Mouse (Mus musculus): ENCODE measurements around the gene Gm960. TPM values are rescaled to one million over a fixed set of nuclear protein-coding genes. Genes with fewer than 3 reads are reported as not detected.
A peak's percentile ranks its signal among the peaks of the same experiment; 100 is the strongest.

Gene Gm960
- total RNA-seq, 2 experiments from 2014 or later = not detected

DNA sequence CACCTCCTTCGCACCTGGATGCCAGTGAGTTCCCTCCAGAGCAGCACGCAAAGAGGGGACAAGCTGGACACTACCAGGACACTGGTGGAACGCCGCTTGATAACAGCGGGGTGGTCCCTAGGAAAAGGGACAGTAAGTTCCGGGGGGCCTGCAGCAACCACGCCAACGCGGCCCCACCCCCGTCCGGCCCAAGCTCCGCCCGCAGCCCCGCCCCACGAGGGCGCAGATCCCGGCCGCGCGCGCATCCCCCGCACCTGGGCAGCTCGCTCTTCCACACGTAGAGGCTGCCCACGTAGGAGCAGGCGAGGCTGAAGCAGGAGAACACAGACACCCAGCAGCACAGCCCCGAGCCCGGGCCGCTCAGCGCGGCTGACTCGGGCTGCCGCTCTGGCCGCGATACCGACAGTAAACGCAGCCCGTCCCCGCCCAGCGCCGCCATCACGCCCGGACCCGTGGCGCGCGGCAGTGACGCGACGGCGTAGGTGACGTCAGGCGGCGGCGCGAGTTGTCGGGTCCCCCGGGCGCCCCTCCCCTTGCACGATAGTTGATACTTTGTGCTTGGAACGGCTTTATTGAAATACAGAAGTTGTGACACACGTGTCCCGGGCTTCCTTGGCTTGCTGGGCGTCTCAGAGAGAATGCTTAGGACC is 73.2 kb downstream of the Gm960 start, which contains the start of gene Rce1:
TSS of gene Rce1 (minus strand) at position 463 of the 650 bp plus-strand sequence.
- intact Hi-C loops (cut with DNase I) = loop anchor here (5.0 kb wide), 4 partner anchors 128 to 337 kb away; partner anchors contain the start of genes 2010003K11Rik, Bbs1, Ccdc87 and Ccs
- DNase-seq = peak; percentile 94 to 95

- no peak for DNase-seq
- intact Hi-C loops (cut with DNase I) = loop anchor here (5.0 kb wide), 4 partner anchors 127 to 338 kb away; partner anchors contain the start of genes 2010003K11Rik, Bbs1, Ccdc87 and Ccs
Observed at GRCm38 (mm10) chr19:4624406-4625178, 73.9 kb downstream of the Gm960 start.

DNA sequence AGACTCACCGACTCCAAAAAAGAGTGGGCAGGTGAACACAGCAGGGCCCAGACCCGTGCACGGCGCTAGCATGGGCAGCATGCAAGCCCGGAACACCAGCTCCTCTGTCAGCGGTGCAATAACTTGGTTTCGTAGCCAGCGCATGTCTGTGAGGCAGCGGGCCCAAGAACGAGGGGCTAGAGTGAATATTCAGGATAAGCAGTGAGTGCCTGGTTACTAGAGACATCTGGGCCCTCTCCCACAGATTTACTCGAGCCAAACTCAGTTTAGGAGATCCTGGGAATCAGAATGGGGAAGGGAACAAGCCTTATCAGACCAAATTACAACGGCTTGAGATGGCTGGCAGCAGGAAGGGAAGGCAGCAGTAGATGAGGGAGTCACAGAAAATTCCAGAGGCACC is 74.5 kb downstream of the Gm960 start:
- DNase-seq = no peak
- intact Hi-C loops (cut with DNase I) = no loop called here

DNA sequence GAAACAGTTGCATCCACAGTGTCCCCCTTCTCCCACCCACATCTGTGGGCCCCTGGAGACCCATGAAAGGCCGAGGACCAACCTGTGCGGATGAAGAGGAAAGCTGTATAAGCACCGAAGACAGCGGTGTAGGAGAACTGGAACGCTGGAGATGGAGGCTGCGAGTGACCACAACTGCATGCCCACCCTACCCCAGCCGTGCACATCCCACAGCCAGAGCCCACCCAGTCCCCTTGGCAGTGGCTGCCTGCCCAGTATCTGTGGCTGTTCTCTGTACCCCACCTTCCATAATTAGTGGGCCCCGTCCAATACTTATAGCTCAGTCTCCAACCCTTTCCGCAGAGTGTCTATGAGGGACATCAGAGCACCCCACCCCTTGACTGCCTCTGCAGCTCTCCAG is 75.0 kb downstream of the Gm960 start:
- intact Hi-C loops (cut with DNase I) = no loop called here
- DNase-seq = no peak

- intact Hi-C loops (cut with DNase I) = no loop called here
- no peak for DNase-seq
Observed at GRCm38 (mm10) chr19:4622780-4623179, 75.7 kb downstream of the Gm960 start.

DNA sequence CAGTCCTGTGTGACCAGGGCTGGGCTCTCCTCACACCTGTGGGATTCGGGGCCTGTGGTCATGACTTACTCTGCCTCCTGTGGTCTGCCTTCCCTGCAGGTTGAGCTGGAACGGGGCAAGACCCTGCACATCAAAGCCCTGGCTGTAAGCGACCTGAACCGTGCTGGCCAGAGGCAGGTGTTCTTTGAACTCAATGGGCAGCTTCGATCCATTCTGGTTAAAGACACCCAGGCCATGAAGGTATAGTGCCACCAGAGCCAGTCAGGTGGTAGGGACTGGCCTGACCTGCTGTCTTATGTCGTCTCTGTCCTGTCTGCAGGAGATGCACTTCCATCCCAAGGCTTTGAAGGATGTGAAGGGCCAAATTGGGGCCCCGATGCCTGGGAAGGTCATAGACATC is 77.7 kb downstream of the Gm960 start:
- intact Hi-C loops (cut with DNase I) = no loop called here
- no peak for DNase-seq

GRCm38 (mm10) chr19:4619461-4619860 is 79.0 kb downstream of the Gm960 start:
- no peak for DNase-seq
- intact Hi-C loops (cut with DNase I) = no loop called here

- intact Hi-C loops (cut with DNase I) = no loop called here
- DNase-seq = no peak
Observed at GRCm38 (mm10) chr19:4618183-4618582, 80.3 kb downstream of the Gm960 start.

DNA sequence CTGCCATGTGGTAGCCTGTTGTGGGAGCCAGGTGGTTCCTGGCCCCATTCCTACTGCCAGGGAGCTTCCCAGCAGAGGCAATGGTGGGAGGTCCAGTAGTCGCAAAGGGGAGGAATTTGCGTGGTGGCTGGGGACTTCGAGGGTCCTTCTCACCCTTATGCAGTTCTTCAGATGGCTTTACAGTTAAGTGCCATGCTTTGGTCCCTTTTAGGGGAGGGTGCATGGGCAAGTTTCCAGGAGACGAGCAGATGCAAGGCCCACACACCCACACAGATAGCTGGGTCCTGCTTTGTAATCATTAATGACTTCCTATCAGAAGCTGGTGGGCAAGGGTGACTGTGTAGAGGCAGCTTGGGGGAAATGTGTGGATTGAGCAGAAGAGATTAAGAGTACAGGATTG is 81.9 kb downstream of the Gm960 start:
- intact Hi-C loops (cut with DNase I) = no loop called here

GRCm38 (mm10) chr19:4615151-4616093 is 83.0 kb downstream of the Gm960 start, which contains the start of gene Lrfn4:
Lrfn4 (minus strand) TSS chr19:4615667.
- intact Hi-C loops (cut with DNase I) = no loop called here
- DNase-seq = peak; percentile 88 to 90

More for the DNA sequence above, 81.9 kb downstream of the Gm960 start:
- DNase-seq = no peak

DNA sequence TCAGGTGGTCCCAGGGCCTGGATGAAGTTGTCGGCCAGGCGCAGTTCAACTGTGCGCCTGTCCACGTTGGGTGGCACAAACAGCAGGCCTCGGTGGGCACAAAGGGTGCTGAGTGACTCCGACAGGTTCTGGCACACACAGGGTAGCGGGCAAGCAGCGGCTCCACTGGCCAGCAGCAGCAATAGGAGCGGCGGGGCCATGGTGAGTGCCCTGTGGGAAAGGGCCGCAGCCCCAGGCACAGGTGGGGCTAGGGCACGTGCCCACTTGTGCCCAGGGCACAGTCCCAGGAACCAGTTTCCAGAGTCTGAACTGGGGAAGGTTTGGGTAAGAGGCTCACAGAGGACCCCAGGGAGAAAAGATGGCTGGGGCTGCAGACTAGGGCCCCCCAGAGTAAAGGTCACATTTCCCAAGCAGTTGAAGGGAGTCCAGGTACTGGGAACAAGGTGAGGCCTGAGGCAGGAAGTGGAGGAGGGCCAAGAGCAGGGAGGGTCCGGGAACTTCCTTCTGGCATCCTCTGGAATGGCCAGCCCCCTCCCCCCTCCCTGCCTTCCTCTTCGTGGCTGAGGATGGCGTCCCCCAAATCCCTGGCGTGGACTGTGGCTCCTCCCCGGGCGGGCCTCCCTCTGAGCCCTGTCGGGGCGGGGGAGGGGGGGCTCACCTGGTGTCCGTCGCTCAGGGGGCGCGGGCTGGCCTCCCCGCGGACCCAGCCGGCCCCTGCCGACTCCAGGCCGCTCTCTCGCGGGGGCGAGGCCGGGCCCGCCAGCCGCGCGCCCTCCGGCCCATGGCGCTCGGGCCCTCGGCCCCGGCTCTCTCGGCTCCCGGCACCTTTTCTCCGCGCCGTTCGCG is 83.9 kb downstream of the Gm960 start:
- intact Hi-C loops (cut with DNase I) = no loop called here
- no peak for DNase-seq

- no peak for DNase-seq
- intact Hi-C loops (cut with DNase I) = no loop called here
Observed at GRCm38 (mm10) chr19:4613464-4614304, 84.8 kb downstream of the Gm960 start.

- DNase-seq = no peak
- intact Hi-C loops (cut with DNase I) = no loop called here
Observed at GRCm38 (mm10) chr19:4612181-4612961, 86.1 kb downstream of the Gm960 start.

- peak; percentile 48 to 56 for DNase-seq
- intact Hi-C loops (cut with DNase I) = no loop called here
Observed at GRCm38 (mm10) chr19:4610109-4610508, 88.4 kb downstream of the Gm960 start.

GRCm38 (mm10) chr19:4608511-4608910 is 90.0 kb downstream of the Gm960 start:
- no peak for DNase-seq
- intact Hi-C loops (cut with DNase I) = no loop called here

DNA sequence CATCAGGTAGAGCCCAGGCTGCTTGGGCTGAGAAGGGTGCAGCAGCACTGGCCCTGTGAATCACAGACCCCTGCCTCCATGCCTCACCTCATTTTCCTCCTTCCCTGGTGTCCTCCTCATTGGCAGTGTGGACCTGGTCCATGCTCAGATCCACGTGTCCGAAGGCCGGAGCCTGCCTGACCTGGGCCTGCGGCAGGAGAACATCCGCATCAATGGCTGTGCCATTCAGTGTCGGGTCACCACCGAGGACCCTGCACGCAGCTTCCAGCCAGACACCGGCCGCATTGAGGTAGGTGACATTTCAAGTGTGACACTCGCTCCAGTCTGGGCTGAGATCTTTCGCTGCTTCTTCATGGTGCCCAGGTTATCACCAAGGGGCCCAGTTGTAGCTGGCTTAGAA is 91.1 kb downstream of the Gm960 start:
- no peak for DNase-seq
- intact Hi-C loops (cut with DNase I) = no loop called here

- no peak for DNase-seq
- intact Hi-C loops (cut with DNase I) = no loop called here
Observed at GRCm38 (mm10) chr19:4605654-4606053, 92.8 kb downstream of the Gm960 start.

All from heart, postnatal 10 days (tissue).